ENCODE assay signal across 15 mouse cellular contexts in the genomic region with DNA sequence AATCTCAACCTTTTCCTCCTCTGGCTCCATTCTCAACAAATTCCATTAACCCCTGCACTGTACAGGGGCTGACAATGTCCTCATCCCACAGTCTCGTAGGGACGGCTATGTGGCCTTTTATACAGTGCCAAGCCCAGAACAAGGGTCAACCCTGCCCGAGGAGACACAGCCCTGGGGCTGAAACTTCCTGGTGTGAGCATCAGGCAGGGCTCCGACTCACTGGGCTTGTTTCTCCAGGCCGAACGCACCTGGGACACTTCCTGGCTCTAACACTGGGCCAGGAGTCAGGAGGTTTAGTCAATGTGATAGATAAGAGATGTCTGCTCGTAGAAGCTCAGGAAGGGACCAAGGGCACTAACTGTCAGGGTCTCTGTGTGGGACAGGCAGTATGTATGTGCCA.
"Had no signal": no experiment of that assay in that cellular context is flagged by ENCODE, and none has a peak within 500 bp of the region (broad histone marks: within the 10 kb centered on the region; RNA-seq: fewer than 3 reads in every experiment).

No protein-coding gene starts in this region.

- H3K4me1 ChIP-seq: midbrain, embryonic 12.5 days; neural tube, embryonic 13.5 days had no signal

- DNase-seq: kidney, adult 11 months; kidney, adult 9 months; kidney, postnatal 36 days; left cerebral cortex, postnatal 4 days; lung, adult 18-20 months; retina, postnatal 1 day; right cerebral cortex, postnatal 25 days; thymus, adult 2 months; thymus, postnatal 25 days had no signal

- H3K27ac ChIP-seq: kidney, postnatal 0 days; layer of hippocampus, adult 2 months; limb, embryonic 13.5 days; liver, embryonic 14.5 days; midbrain, embryonic 12.5 days; neural tube, embryonic 13.5 days had no signal

- H3K27me3 ChIP-seq: limb, embryonic 13.5 days; midbrain, embryonic 12.5 days; neural tube, embryonic 13.5 days had no signal

- H3K4me3 ChIP-seq: layer of hippocampus, adult 2 months; limb, embryonic 13.5 days; midbrain, embryonic 12.5 days; neural tube, embryonic 13.5 days had no signal
